Mouse (Mus musculus): ENCODE data around the gene Whrn. TPM values are rescaled to one million over a fixed set of nuclear protein-coding genes. Genes with fewer than 3 reads are reported as not detected.

The Whrn gene
- total RNA-seq, 1 experiment from 2014 or later = 43.9 TPM

- no peak for DNase-seq
Measured at GRCm38 (mm10) chr4:63405683-63406082, 90.1 kb downstream of the Whrn start.

GRCm38 (mm10) chr4:63405051-63405450 lies 90.7 kb downstream of the Whrn start:
- DNase-seq = no peak

GRCm38 (mm10) chr4:63404205-63404604 lies 91.6 kb downstream of the Whrn start:
- DNase-seq = no peak

- peak; percentile 92 for DNase-seq
Measured at GRCm38 (mm10) chr4:63403040-63403959, 92.5 kb downstream of the Whrn start, which contains the start of gene Akna. TSS of gene Akna (minus strand) at chr4:63403354.

GRCm38 (mm10) chr4:63402558-63402957 lies 93.2 kb downstream of the Whrn start:
- DNase-seq = no peak

GRCm38 (mm10) chr4:63402056-63402455 lies 93.7 kb downstream of the Whrn start:
- no peak for DNase-seq

- no peak for DNase-seq
Measured at GRCm38 (mm10) chr4:63401620-63402019, 94.2 kb downstream of the Whrn start.

GRCm38 (mm10) chr4:63400541-63401306 lies 95.1 kb downstream of the Whrn start:
- no peak for DNase-seq

- DNase-seq = no peak
Measured at GRCm38 (mm10) chr4:63399691-63400270, 96.0 kb downstream of the Whrn start.

GRCm38 (mm10) chr4:63398854-63399609 lies 96.8 kb downstream of the Whrn start:
- no peak for DNase-seq

- no peak for DNase-seq
Measured at GRCm38 (mm10) chr4:63397981-63398537, 97.7 kb downstream of the Whrn start.

- no peak for DNase-seq
Measured at GRCm38 (mm10) chr4:63391322-63391721, 104.5 kb downstream of the Whrn start.

GRCm38 (mm10) chr4:63389887-63390528 lies 105.8 kb downstream of the Whrn start:
- DNase-seq = no peak

GRCm38 (mm10) chr4:63389121-63389886 lies 106.5 kb downstream of the Whrn start:
- DNase-seq = no peak

- DNase-seq = no peak
Measured at GRCm38 (mm10) chr4:63388029-63388428, 107.8 kb downstream of the Whrn start.

- no peak for DNase-seq
Measured at GRCm38 (mm10) chr4:63385784-63386183, 110.0 kb downstream of the Whrn start.

GRCm38 (mm10) chr4:63385253-63385652 lies 110.5 kb downstream of the Whrn start:
- no peak for DNase-seq

GRCm38 (mm10) chr4:63384262-63384661 lies 111.5 kb downstream of the Whrn start:
- no peak for DNase-seq

GRCm38 (mm10) chr4:63383474-63383873 lies 112.3 kb downstream of the Whrn start:
- DNase-seq = no peak

- no peak for DNase-seq
Measured at GRCm38 (mm10) chr4:63382676-63383369, 113.0 kb downstream of the Whrn start.
